Mouse (Mus musculus) lung, embryonic 14.5 days (tissue): ENCODE measurements at regions not wholly inside any gene's neighbourhood (a gene's known extent, or its start where the extent isn't known, plus 50 kb on each side); places are given as distances from the start of the nearest gene placed in this dataset.

Source experiments
- ATAC-seq: fragments of 200-750 bp; cut with Nextera tagmentation; 2 replicates; pipeline ENCODE4 v1.8.0; 2017; ENCODE audit warnings: mild to moderate bottlenecking, moderate TSS enrichment, moderate library complexity; ENCODE audit not compliant: insufficient read depth
- DNase-seq: peaks from one replicate; pipeline ENCODE4 v3.0.0-alpha.2; 2015
- H3K27ac ChIP-seq: fragments of 300-500 bp; sonication (generic); 2 replicates; pipeline ENCODE4 v1.5.1; 2014; ENCODE audit warnings: low read depth, mild to moderate bottlenecking, moderate library complexity
- H3K27me3 ChIP-seq: fragments of 300-500 bp; sonication (generic); 2 replicates; pipeline ENCODE4 v1.6.1; 2014; ENCODE audit warnings: low read length, control low read depth; ENCODE audit not compliant: insufficient read depth
- H3K36me3 ChIP-seq: fragments of 300-500 bp; sonication (generic); 2 replicates; pipeline ENCODE4 v1.6.1; 2014; ENCODE audit warnings: control low read depth; ENCODE audit not compliant: insufficient read depth
- H3K4me1 ChIP-seq: fragments of 300-500 bp; sonication (generic); 2 replicates; pipeline ENCODE4 v1.6.1; 2014; ENCODE audit warnings: antibody characterized with exemption, control low read depth; ENCODE audit not compliant: insufficient read depth
- H3K4me2 ChIP-seq: fragments of 300-500 bp; sonication (generic); 2 replicates; pipeline ENCODE4 v1.6.1; 2014; ENCODE audit warnings: mild to moderate bottlenecking
- H3K4me3 ChIP-seq: fragments of 300-500 bp; sonication (generic); 2 replicates; pipeline ENCODE4 v1.5.1; 2014; ENCODE audit warnings: low read depth, low read length
- H3K9ac ChIP-seq: fragments of 300-500 bp; sonication (generic); 2 replicates; pipeline ENCODE4 v1.6.1; 2014
- H3K9me3 ChIP-seq: fragments of 300-500 bp; sonication (generic); 2 replicates; pipeline ENCODE4 v1.6.1; 2016; ENCODE audit warnings: low read depth, low read length, control low read depth
- CTCF ChIP-seq: IDR thresholded peaks from 2 replicates; pipeline ENCODE4 v1.5.1; 2016; ENCODE audit warnings: antibody characterized with exemption, low read depth
- WGBS: fragments of 180-500 bp; shearing (Covaris S2); extraction: QIAGEN DNeasy Blood & Tissue Kit; methylation state at CpG from one replicate; pipeline ENCODE4 v1.1.7; 2014; 5-methylcytosine and 5-hydroxymethylcytosine counted together

DNA sequence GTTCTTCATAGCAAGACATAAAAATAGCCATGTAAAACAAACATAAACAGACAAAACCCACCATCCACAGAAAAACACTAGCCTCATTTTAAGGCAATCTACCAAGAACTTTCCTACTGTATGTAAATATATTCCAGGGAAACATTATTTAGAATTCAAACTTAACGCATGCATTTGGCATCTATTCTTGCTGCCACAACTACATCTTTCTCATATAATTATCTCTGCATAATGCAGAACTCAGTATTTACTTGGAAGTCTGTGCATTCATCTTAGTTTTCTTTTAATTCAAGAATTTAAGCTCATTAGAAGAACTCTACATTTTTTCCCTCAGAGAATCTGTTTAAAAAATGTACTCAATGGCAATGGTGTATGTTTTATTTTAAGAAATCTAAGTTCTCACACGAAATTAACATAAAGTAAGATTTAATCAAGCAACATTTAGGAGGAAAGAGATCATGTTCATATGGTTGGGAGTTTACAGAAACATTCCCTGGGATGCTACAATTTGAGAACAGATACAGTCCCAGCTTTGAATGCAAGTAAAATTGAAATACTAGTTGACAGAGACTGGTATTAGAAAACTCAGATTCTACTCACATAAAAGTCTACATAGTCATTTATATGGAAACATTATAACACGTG lies 1114.7 kb downstream of the Sorcs1 start:
- Histone ChIP-seq H3K9ac (no peak overlapping the region), H3K36me3 (no peaks in the 10 kb centered on the region), H3K27me3 (no peaks in the 10 kb centered on the region), H3K9me3 (no peaks in the 10 kb centered on the region), H3K4me1 (no peaks in the 10 kb centered on the region), H3K4me2 (no peak overlapping the region), H3K27ac (no peak overlapping the region), H3K4me3 (no peak overlapping the region)
- WGBS, result 59% methylated on average over 3 of the region's 3 CpGs
- no peak for ATAC-seq
- no peak for DNase-seq
- TF ChIP-seq CTCF, result no peak

GRCm38 (mm10) chr19:49539445-49540407 lies 1138.7 kb downstream of the Sorcs1 start:
- no peak overlapping the region for H3K4me2 ChIP-seq
- H3K36me3 ChIP-seq, result no peaks in the 10 kb centered on the region
- H3K27me3 ChIP-seq, result no peaks in the 10 kb centered on the region
- H3K9me3 ChIP-seq, result no peaks in the 10 kb centered on the region
- ATAC-seq (no peak), DNase-seq (peak; percentile 74)
- H3K9ac ChIP-seq, result no peak overlapping the region
- H3K4me3 ChIP-seq, result no peak overlapping the region
- WGBS, result 58% methylated on average over 13 of the region's 13 CpGs
- no peak overlapping the region for H3K27ac ChIP-seq
- peak; percentile 71 for TF ChIP-seq CTCF
- no peaks in the 10 kb centered on the region for H3K4me1 ChIP-seq
